Comparison of ENCODE assay signal across 8 mouse cellular contexts in genomic region chr11:117790286-117790685, GRCm38 (mm10). TPM values are rescaled to one million over a fixed set of nuclear protein-coding genes. Genes with fewer than 3 reads are reported as not detected.
DNase-seq lines count a peak whose midpoint lies in the region; ATAC-seq lines count a peak whose summit lies in the region.

No protein-coding gene starts in this region.

- 5% methylated on average over 14 of the region's 14 CpGs for WGBS in liver, embryonic 13.5 days (ENCODE audit: insufficient replicate concordance)

- H3K4me3 ChIP-seq in liver, embryonic 13.5 days (replicated peaks) = peak overlapping the region; percentile 46

- H3K27me3 ChIP-seq in liver, embryonic 13.5 days = no peaks in the 10 kb centered on the region

- peak; percentile 69 for DNase-seq in ovary, postnatal 36 days (ENCODE audit: low spot score)
- DNase-seq in ovary, adult 18-20 months (ENCODE audit: low spot score) = no peak
- peak; percentile 79 for DNase-seq in embryo, embryonic 10.5 days (ENCODE audit: low spot score)
- peak; percentile 46 to 58 for DNase-seq in heart, adult 9 months (ENCODE audit: low spot score in 2 of 2)
- peak; percentile 64 to 71 for DNase-seq in kidney, adult 8-10 months
- peak; percentile 74 for DNase-seq in liver, embryonic 13.5 days
- DNase-seq in natural killer cell, adult 2 months (ENCODE audit: low spot score in 2 of 2) = peak; percentile 56 to 72
- DNase-seq in thymus, postnatal 10 days (ENCODE audit: low spot score in 2 of 2) = peak; percentile 42 to 69

- peak overlapping the region; percentile 91 for H3K27ac ChIP-seq in liver, embryonic 13.5 days

- peak; percentile 59 for ATAC-seq in liver, embryonic 13.5 days (ENCODE audit: low read depth)

- H3K4me2 ChIP-seq in liver, embryonic 13.5 days = peak overlapping the region; percentile 77

- no peaks in the 10 kb centered on the region for H3K9me3 ChIP-seq in liver, embryonic 13.5 days (replicated peaks)

- peaks cover 54% of the 10 kb centered on the region for H3K36me3 ChIP-seq in liver, embryonic 13.5 days

- H3K4me1 ChIP-seq in liver, embryonic 13.5 days (replicated peaks) = peaks cover 70% of the 10 kb centered on the region

- peak overlapping the region; percentile 68 for H3K9ac ChIP-seq in liver, embryonic 13.5 days

RNA-seq across cellular contexts. Expression of gene 6030468B19Rik, which starts 7.2 kb away (rescaled TPM):
- 78.8 and 85.7 TPM in 2 replicates for polyA plus RNA-seq in liver, embryonic 13.5 days (2015; fragmentation: Nextera tagmentation; extraction: Ambion mirVana)

RNA-seq across cellular contexts. Expression of gene Tmc6, which starts 8.3 kb away (rescaled TPM):
- 53.0 and 53.7 TPM in 2 replicates for polyA plus RNA-seq in liver, embryonic 13.5 days (2015; fragmentation: Nextera tagmentation; extraction: Ambion mirVana)

RNA-seq across cellular contexts. Expression of gene Tmc8, which starts 8.4 kb away (rescaled TPM):
- polyA plus RNA-seq in liver, embryonic 13.5 days (2015; fragmentation: Nextera tagmentation; extraction: Ambion mirVana) = 16.0 and 16.2 TPM in 2 replicates

RNA-seq across cellular contexts. Expression of gene Gm20708, which starts 19.2 kb away (rescaled TPM):
- polyA plus RNA-seq in liver, embryonic 13.5 days (2015; fragmentation: Nextera tagmentation; extraction: Ambion mirVana) = 0.30 TPM in 1 of 2 replicates, not detected in the other

RNA-seq across cellular contexts. Expression of gene Syngr2, which starts 19.2 kb away (rescaled TPM):
- polyA plus RNA-seq in liver, embryonic 13.5 days (2015; fragmentation: Nextera tagmentation; extraction: Ambion mirVana) = 50.5 and 55.3 TPM in 2 replicates
